Mouse (Mus musculus) T-cell, adult 2 months (primary cell): ENCODE results near the gene Bnc2.

Source experiments
- DNase-seq: peaks from one replicate; pipeline ENCODE4 v3.0.0; 2022; ENCODE audit warnings: low spot score

The Bnc2 gene

DNA sequence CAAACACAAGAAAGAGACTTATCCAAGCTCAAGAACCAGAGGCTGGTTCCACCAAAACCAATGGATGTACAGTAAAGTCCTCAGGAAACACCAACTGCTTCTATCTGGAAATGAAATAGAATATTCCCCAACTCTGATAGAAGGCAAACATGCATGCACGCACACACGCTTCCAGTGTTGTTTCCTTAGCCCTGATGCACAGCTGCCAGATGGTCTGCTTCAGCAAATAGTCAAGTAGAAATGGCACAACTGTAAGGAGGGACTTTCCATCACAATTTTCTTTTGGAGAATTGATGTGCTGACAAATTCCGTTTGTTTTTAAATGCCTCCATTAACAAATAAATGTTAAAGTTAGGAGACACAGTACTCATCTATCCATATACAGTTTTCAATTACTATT lies 247.1 kb downstream of the Bnc2 start:
- no peak for DNase-seq

DNA sequence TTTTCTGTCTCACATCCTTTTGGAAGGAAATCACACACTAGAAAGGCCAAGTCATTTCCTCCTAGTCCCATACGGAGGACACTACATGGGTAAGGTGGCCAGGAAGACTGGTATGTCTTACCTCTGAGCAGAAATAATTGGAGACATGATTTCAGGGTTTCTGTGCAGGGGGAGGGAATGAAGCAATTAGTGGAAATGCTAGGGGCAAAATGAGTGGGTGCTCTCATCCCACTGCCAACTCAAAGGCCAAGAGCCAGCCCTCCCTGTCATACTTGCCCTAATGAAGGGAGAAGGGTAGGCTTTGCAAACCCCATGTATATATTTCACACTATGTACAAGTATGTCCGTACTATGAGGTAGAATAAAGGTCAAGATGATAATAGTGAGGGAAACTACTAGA lies 263.6 kb downstream of the Bnc2 start:
- no peak for DNase-seq

GRCm38 (mm10) chr4:84407328-84408028 lies 267.6 kb downstream of the Bnc2 start:
- DNase-seq, result no peak

DNA sequence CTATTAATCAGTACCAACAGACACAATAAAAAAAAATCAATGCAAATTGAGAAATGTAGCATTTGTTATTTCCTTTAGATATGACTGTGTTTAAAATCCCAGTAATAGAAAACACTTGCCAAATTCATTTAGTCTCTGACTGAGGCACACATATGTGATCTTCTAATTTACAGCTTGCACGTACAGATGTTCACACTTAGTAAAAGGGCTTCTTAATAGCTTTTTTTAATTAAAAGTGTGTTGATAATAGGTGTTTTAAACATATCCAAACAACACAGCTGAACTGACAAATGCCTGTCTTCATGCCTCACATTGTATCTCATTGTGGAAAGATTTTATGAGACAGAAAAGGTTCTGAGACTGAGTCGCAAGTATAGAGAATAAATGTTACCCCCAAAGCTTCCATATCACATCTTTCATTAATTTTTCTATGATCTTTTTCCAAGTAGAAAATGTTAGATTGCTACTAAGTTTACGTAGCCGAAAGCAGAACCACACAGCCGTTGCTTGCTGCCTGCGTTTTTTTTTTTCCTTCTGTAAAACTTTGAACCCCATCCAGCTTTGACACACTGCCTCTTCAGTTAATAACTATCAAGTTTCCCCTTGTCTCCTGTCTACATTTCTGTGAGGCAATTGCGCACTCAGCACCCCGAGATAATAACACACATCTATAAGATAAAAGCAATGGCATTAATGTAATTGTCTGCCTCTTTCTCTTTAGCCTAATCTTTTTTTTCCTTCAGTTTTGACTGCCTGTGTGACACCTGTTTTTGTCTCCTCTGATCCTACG lies 271.5 kb downstream of the Bnc2 start:
- DNase-seq, result no peak

GRCm38 (mm10) chr4:84388991-84389390 lies 286.1 kb downstream of the Bnc2 start:
- DNase-seq, result no peak

DNA sequence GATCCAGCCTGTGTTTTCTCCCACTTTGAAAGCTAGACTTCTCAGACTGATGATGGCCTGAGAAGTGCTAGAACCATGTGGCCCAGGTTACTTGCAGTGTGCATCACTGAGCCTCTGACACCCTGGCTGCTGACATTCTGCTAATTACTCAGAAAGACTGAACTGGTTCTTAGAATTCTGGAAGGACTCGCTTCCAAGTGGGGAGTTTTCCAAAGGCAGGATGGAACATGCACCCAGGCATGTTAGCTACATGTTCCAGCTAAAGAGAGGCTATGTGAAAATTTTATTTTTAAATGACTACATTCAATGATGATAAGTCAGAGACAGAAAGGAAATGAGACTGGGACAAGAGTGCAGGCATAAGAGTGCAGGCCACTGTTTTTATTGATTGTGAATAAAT lies 289.9 kb downstream of the Bnc2 start:
- DNase-seq, result no peak

DNA sequence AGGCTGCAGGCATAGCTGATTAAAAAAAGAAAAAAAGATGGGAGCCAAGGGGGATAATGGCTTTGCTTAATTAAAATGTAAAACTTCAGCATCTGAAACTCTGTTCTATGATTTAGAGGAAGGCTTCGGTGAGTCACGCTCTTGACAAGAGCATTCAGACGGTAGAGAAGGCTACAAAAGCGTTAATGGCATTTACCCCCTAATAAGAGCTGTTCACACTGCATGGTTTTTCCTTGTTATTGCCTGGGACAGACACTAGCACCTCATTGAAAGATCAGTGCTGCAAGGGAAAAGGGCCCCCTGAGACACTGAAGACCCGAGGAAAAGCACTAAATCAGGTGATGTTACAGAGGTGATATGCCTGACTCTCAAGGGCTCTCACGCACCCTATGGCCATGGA lies 295.8 kb downstream of the Bnc2 start:
- DNase-seq, result no peak

DNA sequence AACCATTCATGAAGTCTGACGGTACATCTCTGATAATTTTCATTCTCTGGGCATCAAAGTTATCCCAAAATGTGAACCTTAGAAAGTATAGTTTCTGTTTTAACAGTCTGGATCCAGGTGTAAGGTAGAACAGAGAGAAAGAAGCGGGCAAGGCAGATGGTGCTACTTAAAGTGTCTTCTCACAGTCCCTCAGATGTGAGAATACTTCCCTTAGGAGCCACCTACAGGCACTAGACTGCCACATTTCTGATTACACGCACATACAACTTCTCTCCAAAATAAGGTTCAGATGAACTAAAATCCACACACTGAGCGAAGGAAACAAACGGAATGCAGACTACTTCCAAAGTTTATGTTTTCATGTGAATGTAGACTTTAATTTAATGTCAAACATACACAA lies 297.6 kb downstream of the Bnc2 start:
- DNase-seq, result no peak

GRCm38 (mm10) chr4:84362337-84362823 lies 312.7 kb downstream of the Bnc2 start:
- no peak for DNase-seq

GRCm38 (mm10) chr4:84361165-84361564 lies 313.9 kb downstream of the Bnc2 start:
- no peak for DNase-seq

GRCm38 (mm10) chr4:84359996-84360395 lies 315.1 kb downstream of the Bnc2 start:
- no peak for DNase-seq

GRCm38 (mm10) chr4:84358204-84358603 lies 316.9 kb downstream of the Bnc2 start:
- no peak for DNase-seq

- DNase-seq, result no peak
Observed at GRCm38 (mm10) chr4:84357382-84357781, 317.7 kb downstream of the Bnc2 start.

GRCm38 (mm10) chr4:84356468-84357153 lies 318.5 kb downstream of the Bnc2 start:
- DNase-seq, result no peak

- no peak for DNase-seq
Observed at GRCm38 (mm10) chr4:84352656-84353055, 322.4 kb downstream of the Bnc2 start.

GRCm38 (mm10) chr4:84349536-84349935 lies 325.5 kb downstream of the Bnc2 start:
- DNase-seq, result no peak

DNA sequence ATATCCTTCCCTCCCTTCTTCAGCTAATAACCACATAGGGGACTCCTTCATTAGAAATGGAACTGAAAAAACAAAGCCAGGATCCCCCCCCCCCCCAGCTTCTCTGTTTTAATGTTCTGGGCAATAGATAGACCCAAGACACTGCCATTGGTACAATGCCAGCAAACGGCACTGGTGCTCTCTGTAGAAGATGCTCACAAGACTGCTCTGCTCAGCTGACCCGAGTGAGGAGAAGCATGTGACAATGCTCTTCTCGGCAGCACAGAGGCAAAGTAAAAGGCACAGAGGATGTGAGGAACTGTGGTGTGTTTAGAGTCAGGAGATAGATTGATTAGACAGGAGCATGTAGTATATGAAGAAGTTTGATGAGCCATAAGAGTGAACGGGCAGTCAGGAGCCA lies 335.9 kb downstream of the Bnc2 start:
- no peak for DNase-seq

DNA sequence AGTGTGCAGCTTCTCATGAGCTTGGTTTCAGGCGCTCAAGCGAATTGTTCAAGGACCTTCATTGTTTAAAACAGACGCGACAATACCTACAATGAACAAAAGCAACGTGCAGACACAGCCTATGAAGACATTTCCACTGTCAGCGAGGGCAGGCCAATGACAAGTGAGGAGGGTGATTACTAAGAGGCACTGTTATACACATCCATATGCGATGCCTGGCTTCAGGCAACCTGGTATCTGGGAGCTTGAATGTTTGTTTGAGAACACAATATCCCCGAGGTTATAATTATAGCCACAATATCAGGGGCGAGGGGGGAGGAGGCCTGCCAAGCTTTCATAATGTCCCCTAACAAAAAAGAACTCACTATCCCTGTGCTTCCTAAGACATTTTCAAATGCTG lies 343.1 kb downstream of the Bnc2 start:
- DNase-seq, result no peak

- DNase-seq, result no peak
Observed at GRCm38 (mm10) chr4:84331450-84331849, 343.6 kb downstream of the Bnc2 start.

- no peak for DNase-seq
Observed at GRCm38 (mm10) chr4:84330509-84330908, 344.6 kb downstream of the Bnc2 start.

DNA sequence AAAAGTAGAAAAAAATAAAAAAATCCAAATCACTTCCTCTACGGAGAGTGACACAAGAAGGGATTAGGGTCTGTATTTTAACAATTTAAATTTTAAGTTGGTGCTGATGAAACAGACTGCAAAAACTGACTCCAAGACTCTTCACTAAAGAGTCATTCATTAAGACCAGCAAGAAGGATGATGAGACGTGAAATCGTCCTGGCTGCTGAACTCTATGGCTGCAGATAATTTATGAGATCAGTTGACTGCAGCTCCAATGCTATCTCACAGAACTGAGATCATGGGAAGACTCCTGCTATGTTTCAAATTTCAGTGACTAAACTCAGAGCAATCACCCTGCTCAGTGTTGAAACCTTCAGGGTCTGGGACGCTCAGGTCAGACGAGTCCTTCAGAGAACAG lies 345.4 kb downstream of the Bnc2 start:
- no peak for DNase-seq

DNA sequence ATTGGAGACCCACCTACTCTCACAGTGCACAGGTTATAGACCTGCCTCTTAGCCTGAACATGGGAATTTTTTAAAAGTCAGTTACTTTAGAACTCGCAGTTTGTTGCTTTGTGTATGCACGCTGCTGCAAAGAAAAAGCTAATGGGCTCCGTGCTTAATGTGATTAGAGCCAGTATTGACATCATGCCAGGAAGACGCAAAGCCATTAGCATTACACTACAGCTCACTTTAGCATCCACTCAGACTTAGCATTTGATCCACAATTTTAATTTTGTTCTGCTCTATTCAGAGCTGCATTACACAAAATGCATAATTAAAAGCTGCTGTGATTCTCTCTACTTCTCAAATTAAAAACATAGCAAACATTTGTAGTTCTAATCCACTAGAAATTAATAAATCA lies 350.7 kb downstream of the Bnc2 start:
- no peak for DNase-seq

DNA sequence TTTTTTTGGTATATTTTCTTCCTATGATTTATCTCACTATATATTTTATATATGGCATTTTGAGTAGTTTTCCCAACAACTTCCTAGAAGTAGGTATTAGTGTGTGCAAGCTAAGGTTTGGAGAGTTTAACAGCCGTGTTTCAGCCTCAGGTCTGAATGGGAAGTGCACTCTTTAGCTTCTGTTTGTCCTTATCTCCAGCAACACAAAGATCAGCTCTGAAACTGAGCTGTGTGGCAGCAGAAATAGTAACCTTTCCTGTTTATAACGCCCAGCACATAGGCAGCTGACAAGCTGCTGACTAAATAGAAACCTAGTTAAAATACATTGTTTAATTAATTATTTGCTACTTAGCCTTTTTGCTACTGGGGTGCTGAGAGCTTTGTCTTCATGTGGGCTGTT lies 353.5 kb downstream of the Bnc2 start:
- no peak for DNase-seq
